Mouse (Mus musculus) B cell, adult 62 days (primary cell): ENCODE measurements around the gene Slc13a4. TPM values are rescaled to one million over a fixed set of nuclear protein-coding genes. Genes with fewer than 3 reads are reported as not detected.

Experiments
- total RNA-seq: library from RNA; stranded (reverse); gene quantifications from 4 replicates; pipeline ENCODE4 v1.2.4, GENCODE M21; 2023

The Slc13a4 gene
- not detected in 4 replicates for total RNA-seq

DNA sequence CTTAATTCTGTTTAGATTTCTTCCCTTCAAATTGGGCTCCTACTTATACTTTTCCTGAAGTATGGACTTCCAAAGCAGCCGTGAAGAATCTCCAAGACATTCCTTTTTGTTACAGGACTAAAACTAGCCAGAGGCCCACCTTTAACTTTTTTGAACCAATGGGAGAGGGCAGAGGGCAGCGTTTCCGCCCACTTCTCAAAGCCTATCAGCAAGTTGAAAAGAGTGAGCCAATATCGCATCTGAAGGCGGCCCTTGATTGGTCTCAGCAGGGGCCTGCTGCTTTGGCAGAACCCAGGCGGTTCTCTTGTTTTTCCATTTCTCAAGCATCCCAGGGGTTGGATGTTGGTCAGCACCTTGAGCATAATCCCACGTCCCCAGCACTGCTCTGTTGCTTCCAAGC lies at the start of gene Slc13a4:
TSS of gene Slc13a4 (minus strand) at position 95 of the 400 bp plus-strand sequence.

GRCm38 (mm10) chr6:35326111-35326515 lies 18.2 kb upstream of the Slc13a4 start, which contains the start of gene Fam180a:
Fam180a (minus strand) TSS chr6:35326141.

Other genes starting within 250 kb of the Slc13a4 start
- 46.5 to 54.2 TPM (median 51.0 TPM) in 4 replicates for gene Cnot4, start 174.4 kb downstream of the Slc13a4 start, total RNA-seq
- gene Nup205, start 130.7 kb downstream of the Slc13a4 start, total RNA-seq: 62.7 to 73.1 TPM (median 69.3 TPM) in 4 replicates
- gene Fam180a, start 18.0 kb upstream of the Slc13a4 start, total RNA-seq: not detected in 4 replicates
- gene Mtpn, start 231.8 kb upstream of the Slc13a4 start, total RNA-seq: 126 to 168 TPM (median 157 TPM) in 4 replicates